In the genomic region with DNA sequence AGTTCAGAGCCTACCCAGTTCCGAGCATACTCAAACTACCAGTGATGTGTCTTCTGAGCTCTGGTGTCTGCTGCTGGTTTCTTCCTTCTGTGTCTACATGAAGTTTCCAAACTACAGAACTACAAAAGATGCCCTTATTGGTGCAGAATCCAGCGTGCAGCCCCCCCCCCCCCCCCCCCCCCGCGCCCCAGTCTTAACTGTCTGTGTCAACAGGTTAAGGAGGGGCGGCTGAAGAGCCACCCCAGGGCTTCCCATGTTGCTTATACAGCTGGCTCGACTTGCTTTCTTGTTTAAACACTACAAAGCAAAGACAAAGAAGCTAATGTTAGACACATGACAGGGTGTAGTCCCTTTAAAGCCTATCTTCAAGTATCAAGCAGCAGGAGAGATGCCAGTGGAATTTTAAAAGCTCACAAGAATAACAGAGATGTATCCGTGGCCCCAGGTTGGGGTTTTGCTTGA, we compare ENCODE assay signal across 9 mouse cellular contexts.
DNase-seq lines count a peak whose midpoint lies in the region; ATAC-seq and TF ChIP-seq lines count a peak whose summit lies in the region.
"Had no signal": no experiment of that assay in that cellular context is flagged by ENCODE, and none has a peak within 500 bp of the region (broad histone marks: within the 10 kb centered on the region; RNA-seq: fewer than 3 reads in every experiment).

No protein-coding gene starts in this region.

- 20% methylated on average over 4 of the region's 7 CpGs for WGBS in heart, adult 2 months
- WGBS in stomach, embryonic 16.5 days = 18% methylated on average over 5 of the region's 7 CpGs
- WGBS in stomach, postnatal 0 days = 24% methylated on average over 5 of the region's 7 CpGs
- WGBS in hindbrain, embryonic 15.5 days = 12% methylated on average over 5 of the region's 7 CpGs
- 12% methylated on average over 5 of the region's 7 CpGs for WGBS in neural tube, embryonic 15.5 days

- intact Hi-C loops in heart, adult 2 months (cut with DNase I) = no loop called here

- H3K79me2 ChIP-seq in heart, adult 2 months (replicated peaks; ENCODE audit: control insufficient read depth, insufficient read depth, low read length) = peaks cover 2% of the 10 kb centered on the region; the same call in 1 of the 2 replicates

- no peaks in the 10 kb centered on the region for H3K9me3 ChIP-seq in stomach, embryonic 16.5 days (replicated peaks; ENCODE audit: control insufficient read depth, low read length)
- H3K9me3 ChIP-seq in stomach, postnatal 0 days (ENCODE audit: control insufficient read depth, low read length) = no peaks in the 10 kb centered on the region
- H3K9me3 ChIP-seq in hindbrain, embryonic 15.5 days = no peaks in the 10 kb centered on the region
- H3K9me3 ChIP-seq in neural tube, embryonic 15.5 days (replicated peaks) = no peaks in the 10 kb centered on the region

- no peak overlapping the region for H3K4me2 ChIP-seq in stomach, embryonic 16.5 days (ENCODE audit: low read depth, low read length)
- H3K4me2 ChIP-seq in stomach, postnatal 0 days (replicated peaks; ENCODE audit: low read depth) = no peak overlapping the region
- H3K4me2 ChIP-seq in hindbrain, embryonic 15.5 days = 0 out of 2 replicates have a peak overlapping the region, but pooled peaks have one; percentile 2
- peak overlapping the region; percentile 20; the same call in 1 of the 2 replicates for H3K4me2 ChIP-seq in neural tube, embryonic 15.5 days

- no peak for TF ChIP-seq CTCF in heart, adult 2 months (IDR thresholded peaks at IDR 0.05)
- TF ChIP-seq CTCF in stomach, postnatal 0 days (IDR thresholded peaks at IDR 0.05; ENCODE audit: low read depth) = no peak

- no peak for TF ChIP-seq POLR2A in heart, adult 2 months (IDR thresholded peaks at IDR 0.05; ENCODE audit: insufficient read depth, low read depth, low read length)

- no peak overlapping the region for H3K4me3 ChIP-seq in heart, adult 2 months
- no peak overlapping the region for H3K4me3 ChIP-seq in stomach, embryonic 16.5 days (replicated peaks; ENCODE audit: low read length)
- H3K4me3 ChIP-seq in stomach, postnatal 0 days (ENCODE audit: low read depth, low read length) = no peak overlapping the region
- no peak overlapping the region for H3K4me3 ChIP-seq in hindbrain, embryonic 15.5 days
- no peak overlapping the region for H3K4me3 ChIP-seq in neural tube, embryonic 15.5 days (replicated peaks)

- DNase-seq in heart, adult 2 months = no peak
- DNase-seq in heart, adult 18-20 months = no peak
- no peak for DNase-seq in stomach, postnatal 0 days (ENCODE audit: low spot score)
- no peak for DNase-seq in thymus, adult 18-20 months
- DNase-seq in right cerebral cortex, postnatal 4 days = no peak
- DNase-seq: cerebellum, postnatal 10 days had no signal

- H3K27me3 ChIP-seq in heart, adult 2 months (ENCODE audit: control insufficient read depth, insufficient read depth, low read length) = no peaks in the 10 kb centered on the region
- no peaks in the 10 kb centered on the region for H3K27me3 ChIP-seq in stomach, embryonic 16.5 days (ENCODE audit: control insufficient read depth, insufficient read depth, low read length)
- H3K27me3 ChIP-seq in stomach, postnatal 0 days (ENCODE audit: control insufficient read depth, insufficient read depth, low read length) = no peaks in the 10 kb centered on the region
- H3K27me3 ChIP-seq in hindbrain, embryonic 15.5 days = no peaks in the 10 kb centered on the region
- no peaks in the 10 kb centered on the region for H3K27me3 ChIP-seq in neural tube, embryonic 15.5 days (replicated peaks)

- H3K36me3 ChIP-seq in heart, adult 2 months (ENCODE audit: control insufficient read depth, insufficient read depth, low read length) = peaks cover 7% of the 10 kb centered on the region
- H3K36me3 ChIP-seq in stomach, embryonic 16.5 days (ENCODE audit: control insufficient read depth, insufficient read depth, low read length) = no peaks in the 10 kb centered on the region
- H3K36me3 ChIP-seq in stomach, postnatal 0 days (ENCODE audit: control insufficient read depth, insufficient read depth, low read length) = no peaks in the 10 kb centered on the region
- no peaks in the 10 kb centered on the region for H3K36me3 ChIP-seq in hindbrain, embryonic 15.5 days
- no peaks in the 10 kb centered on the region for H3K36me3 ChIP-seq in neural tube, embryonic 15.5 days

- peaks cover 5% of the 10 kb centered on the region for H3K4me1 ChIP-seq in heart, adult 2 months (ENCODE audit: control insufficient read depth, insufficient read depth, low read length)
- peaks cover 12% of the 10 kb centered on the region for H3K4me1 ChIP-seq in stomach, embryonic 16.5 days (ENCODE audit: control insufficient read depth, insufficient read depth, low read length)
- no peaks in the 10 kb centered on the region for H3K4me1 ChIP-seq in stomach, postnatal 0 days (replicated peaks; ENCODE audit: control insufficient read depth, insufficient read depth)
- peaks cover 23% of the 10 kb centered on the region for H3K4me1 ChIP-seq in hindbrain, embryonic 15.5 days (replicated peaks)
- peaks cover 13% of the 10 kb centered on the region for H3K4me1 ChIP-seq in neural tube, embryonic 15.5 days

- H3K27ac ChIP-seq in heart, adult 2 months = peak overlapping the region; percentile 93
- 0 out of 2 replicates have a peak overlapping the region, but pooled peaks have one; percentile 10 for H3K27ac ChIP-seq in stomach, embryonic 16.5 days (ENCODE audit: low read length)
- H3K27ac ChIP-seq in stomach, postnatal 0 days (replicated peaks) = no peak overlapping the region
- H3K27ac ChIP-seq in hindbrain, embryonic 15.5 days (replicated peaks) = peak overlapping the region; percentile 14; the same call in 1 of the 2 replicates
- peak overlapping the region; percentile 34 for H3K27ac ChIP-seq in neural tube, embryonic 15.5 days (replicated peaks)

- no peak for TF ChIP-seq EP300 in heart, adult 2 months (IDR thresholded peaks at IDR 0.05; ENCODE audit: insufficient read depth, low read depth, low read length)
- no peak for TF ChIP-seq EP300 in stomach, postnatal 0 days (optimal IDR thresholded peaks at IDR 0.05)

- H3K9ac ChIP-seq in heart, adult 2 months (ENCODE audit: low read depth, low read length) = peak overlapping the region; percentile 60; the same call in 1 of the 2 replicates
- no peak overlapping the region for H3K9ac ChIP-seq in stomach, embryonic 16.5 days (ENCODE audit: low read length)
- H3K9ac ChIP-seq in stomach, postnatal 0 days (ENCODE audit: low read length) = no peak overlapping the region
- H3K9ac ChIP-seq in hindbrain, embryonic 15.5 days = no peak overlapping the region
- H3K9ac ChIP-seq in neural tube, embryonic 15.5 days (replicated peaks) = no peak overlapping the region

- no peak for ATAC-seq in stomach, embryonic 16.5 days (ENCODE audit: insufficient read depth, low FRiP score)
- no peak for ATAC-seq in stomach, postnatal 0 days (ENCODE audit: low FRiP score, low TSS enrichment)
- peak; percentile 46; the same call in 1 of the 2 replicates for ATAC-seq in hindbrain, embryonic 15.5 days (ENCODE audit: low FRiP score, low read depth)
- no peak for ATAC-seq in neural tube, embryonic 15.5 days (ENCODE audit: low FRiP score)

Comparison
In these comparisons a context has a peak if more than half of its experiments do, and no peak if none do; other contexts are left out.
1. H3K4me2 ChIP-seq: peak in hindbrain, embryonic 15.5 days (single experiment) and neural tube, embryonic 15.5 days (single experiment); none in stomach, embryonic 16.5 days (single experiment) and stomach, postnatal 0 days (single experiment).